Mouse (Mus musculus): ENCODE results near the gene Chrd.

Chrd gene

DNA sequence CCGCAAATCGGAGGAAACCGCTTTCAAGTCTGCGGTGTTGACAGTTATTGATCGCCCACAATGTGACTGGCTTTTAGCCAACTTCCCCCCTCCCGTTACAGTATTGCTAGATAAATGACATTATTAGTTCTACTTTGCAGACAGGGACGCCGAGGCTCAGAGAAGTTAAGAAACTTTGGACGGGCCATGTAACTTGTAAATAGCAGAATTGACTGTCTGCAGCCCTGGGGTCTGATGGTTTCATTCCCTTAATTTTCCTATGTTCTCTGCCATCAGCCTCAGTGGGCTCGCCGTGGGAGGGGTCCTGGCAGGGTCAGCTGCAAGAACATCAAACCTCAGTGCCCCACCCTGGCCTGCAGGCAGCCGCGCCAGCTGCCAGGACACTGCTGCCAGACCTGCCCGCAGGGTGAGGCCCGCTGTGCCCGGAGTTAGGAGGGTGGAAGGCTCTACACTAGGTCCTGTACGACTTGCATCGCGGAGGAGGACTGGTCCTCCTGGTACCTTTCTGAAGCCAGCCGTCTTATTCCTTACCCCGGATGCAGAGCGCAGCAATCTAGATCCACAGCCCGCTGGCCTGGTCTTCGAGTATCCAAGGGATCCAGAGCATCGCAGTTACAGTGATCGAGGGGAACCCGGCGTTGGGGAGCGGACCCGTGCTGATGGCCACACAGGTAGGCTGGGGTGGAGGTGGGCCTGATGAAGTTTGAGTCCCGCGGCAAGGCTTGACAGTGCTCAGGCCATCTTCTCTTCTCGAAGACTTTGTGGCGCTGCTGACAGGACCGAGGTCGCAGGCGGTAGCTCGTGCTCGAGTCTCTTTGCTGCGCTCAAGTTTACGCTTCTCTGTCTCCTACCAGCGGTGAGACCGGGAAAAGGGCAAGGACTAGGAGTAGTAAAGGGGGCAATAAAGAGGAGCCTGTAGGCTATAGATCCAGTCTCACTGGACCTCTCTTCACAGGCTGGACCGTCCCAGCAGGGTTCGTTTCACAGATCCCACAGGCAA is 1.1 kb downstream of the Chrd start, which contains the start of gene Thpo:
Gene Thpo (minus strand): TSS at position 781 of the 1,000 bp plus-strand sequence.
- no peak for DNase-seq (ENCODE audit: low spot score in 2 of 2)

DNA sequence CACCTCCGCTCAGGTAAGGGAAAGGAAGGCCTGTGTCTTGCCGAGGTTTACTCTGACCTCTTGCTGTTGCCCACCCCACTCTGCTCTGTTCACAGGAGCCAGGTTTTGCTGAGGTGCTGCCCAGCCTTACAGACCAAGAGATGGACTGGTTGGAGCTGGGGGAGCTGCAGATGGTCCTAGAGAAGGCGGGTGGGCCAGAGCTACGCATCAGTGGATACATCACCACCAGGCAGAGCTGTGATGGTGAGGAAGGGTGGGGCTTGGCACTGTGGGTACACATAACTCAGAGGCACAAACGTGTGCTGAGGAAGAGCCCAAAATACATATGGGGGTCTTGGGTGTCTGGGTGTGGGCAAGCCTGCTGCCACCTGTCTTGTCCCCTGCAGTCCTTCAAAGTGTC is 2.7 kb downstream of the Chrd start:
- no peak for DNase-seq (ENCODE audit: low spot score in 2 of 2)

DNA sequence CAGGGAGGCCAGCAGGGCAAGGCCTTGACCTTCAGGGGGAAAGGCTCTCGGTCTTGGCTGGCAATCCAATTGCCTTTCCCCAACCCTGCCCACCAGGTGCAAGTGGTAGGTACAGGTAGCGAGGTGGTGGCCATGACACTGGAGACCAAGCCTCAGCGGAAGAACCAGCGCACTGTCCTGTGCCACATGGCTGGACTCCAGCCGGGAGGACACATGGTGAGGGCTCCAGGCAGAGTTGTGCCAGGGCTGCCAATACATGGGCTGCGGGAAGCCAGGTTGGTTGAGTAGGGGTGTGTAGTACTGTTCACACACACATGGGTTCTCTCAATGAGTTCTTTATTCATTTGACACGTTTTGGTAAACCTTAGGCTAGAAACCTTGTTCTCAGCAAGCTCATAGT is 3.2 kb downstream of the Chrd start:
- DNase-seq (ENCODE audit: low spot score in 2 of 2) = no peak

DNA sequence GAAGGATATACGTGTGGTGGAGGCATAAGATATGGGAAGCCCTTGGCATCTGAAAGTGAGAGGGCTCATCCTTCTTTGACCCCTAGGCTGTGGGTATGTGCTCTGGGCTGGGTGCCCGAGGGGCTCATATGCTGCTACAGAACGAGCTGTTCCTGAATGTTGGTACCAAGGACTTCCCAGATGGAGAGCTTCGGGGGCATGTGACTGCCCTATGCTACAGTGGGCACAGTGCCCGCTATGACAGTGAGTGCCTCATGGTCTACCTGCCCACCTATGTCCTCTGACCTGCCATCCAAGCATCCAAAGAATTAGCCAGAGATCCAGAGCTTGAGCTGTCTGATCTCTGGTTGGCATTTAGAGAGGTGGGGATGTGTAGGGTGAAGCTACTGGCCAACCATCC is 3.9 kb downstream of the Chrd start:
- no peak for DNase-seq (ENCODE audit: low spot score in 2 of 2)

DNA sequence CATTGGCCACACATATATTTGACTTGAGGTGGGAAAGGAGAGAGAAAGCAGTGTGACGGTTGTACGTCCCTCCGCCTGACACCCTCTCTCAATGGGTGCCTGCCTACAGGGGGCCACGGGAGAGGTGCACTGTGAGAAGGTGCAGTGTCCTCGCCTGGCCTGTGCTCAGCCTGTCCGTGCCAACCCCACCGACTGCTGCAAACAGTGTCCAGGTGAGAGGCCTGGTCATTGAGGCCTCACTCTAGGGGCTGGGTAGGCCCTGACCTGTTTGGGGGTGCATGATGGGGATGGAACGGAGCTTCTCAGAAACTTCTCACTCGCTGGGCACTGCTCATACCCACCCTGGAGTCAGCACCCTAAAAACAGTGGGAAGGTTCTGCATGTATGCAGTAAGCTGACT is 6.9 kb downstream of the Chrd start:
- no peak for DNase-seq (ENCODE audit: low spot score in 2 of 2)

DNA sequence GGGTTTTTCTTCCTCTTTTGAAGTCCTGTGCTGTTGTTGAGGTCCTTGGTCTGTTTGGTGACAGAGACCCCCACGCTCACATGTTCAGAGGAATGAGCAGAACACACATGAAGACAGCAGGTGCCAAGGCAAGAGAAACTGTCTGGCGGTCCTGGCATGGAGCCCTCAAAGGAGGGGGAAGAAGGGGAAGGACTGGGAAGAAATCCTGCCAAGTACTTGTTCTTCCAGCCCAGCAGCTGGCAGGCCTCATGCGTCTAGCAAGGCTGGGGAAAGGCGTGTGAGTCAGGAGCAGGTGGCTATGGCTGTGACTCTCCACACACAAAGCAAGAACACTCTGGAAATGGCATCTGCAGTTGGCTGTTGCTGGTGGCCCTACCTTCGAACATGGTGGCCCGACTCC is 13.7 kb downstream of the Chrd start:
- DNase-seq (ENCODE audit: low spot score in 2 of 2) = peak; percentile 69 to 74

DNA sequence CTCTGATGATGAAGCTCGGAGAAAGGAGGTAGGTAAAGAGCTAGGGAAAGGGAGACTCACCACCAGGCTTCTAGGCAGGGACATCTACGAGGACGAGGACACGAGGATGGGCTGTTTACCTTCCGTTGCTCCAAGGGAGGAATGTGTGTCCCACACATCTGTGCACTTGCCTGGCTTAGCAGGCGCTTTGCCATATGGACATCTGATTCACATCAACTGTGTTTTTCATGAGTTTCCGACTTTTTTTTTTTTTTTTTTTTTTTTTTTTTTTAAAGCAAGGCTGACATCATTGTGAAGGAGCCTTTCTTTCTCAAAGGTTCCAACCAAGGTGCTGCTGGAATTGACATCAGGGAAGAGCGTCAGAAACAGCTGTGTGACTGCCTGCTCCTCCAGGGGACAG is 17.6 kb downstream of the Chrd start:
- peak; percentile 28 to 37 for DNase-seq (ENCODE audit: low spot score in 2 of 2)

DNA sequence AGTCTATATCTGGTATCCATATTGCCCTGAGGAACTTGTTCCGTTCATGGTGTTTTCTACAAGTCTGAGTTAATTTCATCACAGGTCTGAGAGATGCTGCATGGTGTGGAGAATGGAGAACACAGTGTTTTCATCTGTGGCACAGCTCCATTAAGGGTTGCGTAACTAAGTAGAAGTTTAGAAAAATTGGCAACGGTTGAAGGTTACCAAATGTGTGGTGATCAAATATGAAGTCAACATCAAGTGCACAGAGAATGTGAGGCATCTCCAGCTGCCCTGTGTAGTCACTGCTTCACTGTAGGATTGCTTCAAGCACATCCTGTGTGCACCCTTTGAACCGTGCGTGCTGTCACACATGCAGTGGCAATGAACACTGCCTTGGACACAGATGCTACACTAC is 23.1 kb downstream of the Chrd start:
- no peak for DNase-seq (ENCODE audit: low spot score in 2 of 2)

DNA sequence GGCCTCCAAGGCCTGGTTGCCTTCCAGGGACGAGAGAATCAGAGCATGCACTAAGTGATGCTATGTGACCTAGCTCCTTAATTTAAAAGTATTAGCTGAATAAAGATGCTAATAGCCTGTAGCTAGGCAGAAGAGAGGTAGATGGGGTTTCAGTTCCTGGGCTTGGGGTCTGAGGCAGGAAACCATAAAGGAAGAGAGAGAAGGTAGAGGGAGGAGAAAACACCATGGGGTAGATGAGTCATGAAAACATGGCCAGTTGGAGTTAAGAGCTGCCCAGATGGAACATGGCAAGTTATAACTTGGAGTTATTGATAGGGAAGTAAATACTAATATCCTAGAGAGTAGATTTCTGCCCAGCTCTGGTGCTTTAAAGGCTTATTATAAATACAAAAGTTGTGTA is 24.5 kb downstream of the Chrd start:
- no peak for DNase-seq (ENCODE audit: low spot score in 2 of 2)

DNA sequence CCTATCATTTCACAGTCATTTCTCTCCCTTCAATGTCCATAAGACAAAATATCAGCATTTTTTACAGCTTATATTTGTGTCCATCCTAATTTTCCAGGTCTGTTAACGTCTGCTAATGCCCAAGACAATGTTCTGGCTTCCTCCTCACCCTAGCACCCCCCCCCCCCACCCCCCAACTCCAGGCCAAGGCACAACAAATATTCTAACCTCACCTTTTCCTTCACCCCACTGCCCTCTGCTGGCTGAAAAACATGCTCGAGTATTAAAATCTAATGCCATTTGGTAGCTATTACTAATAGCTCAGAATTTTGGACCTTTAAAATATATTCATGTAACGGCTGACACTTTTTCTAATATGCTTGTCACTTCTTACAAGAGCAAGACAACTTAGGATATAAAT is 28.8 kb downstream of the Chrd start:
- DNase-seq (ENCODE audit: low spot score in 2 of 2) = peak in 1 of 2 experiments; percentile 63

- DNase-seq (ENCODE audit: low spot score in 2 of 2) = no peak
These were observed 32.3 kb downstream of the Chrd start for GRCm38 (mm10) chr16:20765244-20765643.

GRCm38 (mm10) chr16:20775021-20775420 is 42.1 kb downstream of the Chrd start:
- DNase-seq (ENCODE audit: low spot score in 2 of 2) = no peak

- no peak for DNase-seq (ENCODE audit: low spot score in 2 of 2)
These were observed 46.9 kb downstream of the Chrd start for GRCm38 (mm10) chr16:20779846-20780245.

DNA sequence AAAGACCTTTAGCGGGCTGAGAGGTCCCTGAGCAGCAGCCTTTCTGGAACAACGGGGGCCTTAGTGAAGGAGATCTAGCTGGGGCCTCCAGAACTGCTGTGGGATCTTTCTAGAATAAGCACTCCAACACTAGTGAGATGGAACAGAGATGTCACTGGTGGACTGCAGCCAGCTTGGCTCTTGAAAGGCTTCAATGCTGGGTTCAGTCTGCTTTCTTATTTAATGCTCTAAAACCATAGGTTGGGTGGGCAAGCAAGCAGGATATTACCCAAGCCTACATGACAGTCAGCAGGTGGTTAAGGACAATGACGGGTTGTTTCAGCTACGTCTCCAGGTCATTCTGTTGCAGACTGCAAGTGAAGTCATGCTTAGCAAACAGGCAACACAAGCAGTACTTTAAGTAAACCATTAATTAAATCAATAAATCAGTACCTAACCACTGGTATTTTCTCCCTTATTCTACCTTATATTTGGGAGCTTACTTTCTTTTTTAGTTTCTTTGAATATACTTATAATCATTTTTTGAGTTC is 48.2 kb downstream of the Chrd start:
- no peak for DNase-seq (ENCODE audit: low spot score in 2 of 2)

DNA sequence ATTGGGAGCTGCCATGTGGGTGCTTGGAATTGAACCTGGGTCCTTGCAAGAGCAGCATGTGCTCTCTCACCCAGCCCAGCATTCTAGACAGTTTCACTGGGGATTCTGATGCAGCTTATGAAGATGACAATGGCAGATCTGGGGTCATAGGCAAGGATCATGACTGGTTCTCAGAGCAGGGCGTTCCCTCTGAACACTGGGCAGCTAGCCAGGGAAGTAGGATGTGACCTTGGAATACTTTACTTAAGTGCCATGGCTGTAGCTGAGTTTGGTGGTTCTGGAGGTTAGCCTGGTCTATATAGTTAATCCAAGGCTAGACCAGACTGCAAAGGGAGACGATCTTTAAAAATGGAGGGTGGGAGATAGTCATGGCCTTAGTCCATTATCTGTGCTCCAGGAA is 51.0 kb downstream of the Chrd start:
- DNase-seq (ENCODE audit: low spot score in 2 of 2) = no peak

DNA sequence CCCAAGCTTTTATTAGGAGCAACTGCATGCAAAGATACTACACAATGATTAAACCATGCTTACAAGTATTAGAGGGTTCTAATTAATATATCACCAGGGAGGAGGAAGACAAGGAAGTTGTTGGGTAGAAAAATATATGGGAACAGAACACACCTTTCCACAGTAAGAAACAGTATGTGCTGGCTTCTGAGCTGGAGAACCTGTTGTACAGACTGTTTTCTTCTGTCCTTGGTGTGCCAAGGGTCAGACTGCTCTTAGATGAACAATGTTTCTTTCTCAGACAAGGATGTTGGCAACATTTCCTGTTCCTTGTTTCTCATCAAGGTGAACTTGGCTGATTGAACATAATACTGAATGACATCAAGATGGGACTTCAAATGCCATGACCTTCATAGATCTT is 51.8 kb downstream of the Chrd start:
- no peak for DNase-seq (ENCODE audit: low spot score in 2 of 2)

DNA sequence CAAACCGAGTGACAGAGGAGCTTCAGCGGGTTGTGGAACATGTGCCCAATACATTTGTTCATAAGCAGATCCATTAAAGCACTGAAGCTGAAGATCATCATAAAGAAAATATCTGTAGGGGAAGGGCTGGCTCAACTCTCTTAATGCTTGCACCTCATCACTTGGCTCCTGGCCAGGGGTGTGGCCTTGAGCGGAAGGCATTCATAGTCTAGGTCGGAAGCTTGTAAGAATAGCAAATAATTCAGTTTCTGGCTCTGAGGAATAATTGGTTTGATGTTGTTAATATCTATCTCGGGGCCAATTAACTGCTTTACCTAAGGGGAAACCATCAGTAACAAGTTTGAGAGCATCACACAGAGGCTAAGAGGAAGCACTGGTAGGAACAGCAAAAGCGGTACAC is 53.6 kb downstream of the Chrd start:
- no peak for DNase-seq (ENCODE audit: low spot score in 2 of 2)

DNA sequence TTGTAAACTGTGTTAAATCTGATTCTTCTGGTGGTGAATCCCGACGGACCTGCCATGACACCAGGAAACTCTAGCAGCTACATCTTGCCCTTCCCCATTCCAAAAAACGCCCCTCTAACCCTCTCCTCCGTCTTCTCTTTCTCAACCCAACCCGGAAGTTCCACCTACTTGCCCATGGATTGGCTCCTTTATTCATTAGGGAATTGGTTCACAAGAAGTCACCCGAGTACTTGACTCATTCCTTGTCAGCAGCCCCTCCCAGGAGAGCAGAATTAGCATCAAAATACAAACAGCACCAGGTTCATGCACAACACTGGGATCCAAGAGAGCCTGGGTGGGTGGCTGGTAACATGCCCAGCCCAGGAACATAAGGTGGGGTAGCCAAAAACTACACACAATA is 58.9 kb downstream of the Chrd start:
- DNase-seq (ENCODE audit: low spot score in 2 of 2) = no peak
